In the genomic region with DNA sequence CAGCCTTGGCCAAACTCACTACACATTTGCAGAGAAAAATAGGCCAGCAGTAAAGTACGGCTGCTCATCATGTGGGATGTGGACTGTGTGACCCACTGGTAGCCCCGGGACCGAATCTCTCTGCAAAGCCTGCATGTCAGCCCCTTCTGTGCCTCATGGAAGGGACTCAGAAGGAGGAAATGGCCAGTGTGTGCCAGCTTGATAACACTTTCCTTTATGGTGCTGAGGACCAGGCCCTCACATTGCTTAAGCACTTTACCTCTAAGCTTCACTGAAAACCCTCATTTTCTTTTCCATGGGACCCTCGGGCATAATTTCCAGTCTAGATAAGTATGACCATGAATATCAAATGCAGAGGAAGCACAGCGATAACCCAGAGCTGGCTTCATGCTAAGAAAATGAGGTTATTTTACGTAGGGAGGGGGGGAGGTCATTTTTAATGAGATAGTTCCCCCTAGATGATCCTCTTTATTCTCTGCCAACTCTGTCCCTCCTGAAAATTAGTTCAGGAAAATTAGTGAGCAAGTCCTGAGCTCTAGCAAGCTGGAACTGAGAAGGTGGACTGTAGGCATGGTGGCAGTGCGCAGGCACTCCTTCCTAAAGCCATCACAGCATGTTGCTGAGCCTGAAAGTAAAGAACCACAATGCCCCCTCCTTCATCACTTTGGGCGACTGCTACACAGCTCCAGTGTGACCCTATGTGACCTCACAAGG, we compare ENCODE assay signal across 9 mouse cellular contexts.
DNase-seq lines count a peak whose midpoint lies in the region; ATAC-seq and TF ChIP-seq lines count a peak whose summit lies in the region.
"Had no signal": no experiment of that assay in that cellular context is flagged by ENCODE, and none has a peak within 500 bp of the region (broad histone marks: within the 10 kb centered on the region; RNA-seq: fewer than 3 reads in every experiment).

No protein-coding gene starts in this region.

- no peak for TF ChIP-seq POLR2A in brain, embryonic 14.5 days (IDR thresholded peaks at IDR 0.05; ENCODE audit: borderline replicate concordance, extremely low read depth, insufficient read depth, insufficient read length, poor library complexity, severe bottlenecking)

- H3K9ac ChIP-seq in heart, embryonic 16.5 days (ENCODE audit: low read length), result no peak overlapping the region; the same call in 1 of the 2 replicates
- no peak overlapping the region for H3K9ac ChIP-seq in hindbrain, embryonic 11.5 days (ENCODE audit: low read depth, low read length)
- no peak overlapping the region for H3K9ac ChIP-seq in midbrain, embryonic 12.5 days (replicated peaks)

- H3K4me2 ChIP-seq in heart, embryonic 16.5 days (ENCODE audit: low read depth, low read length), result no peak overlapping the region
- no peak overlapping the region for H3K4me2 ChIP-seq in hindbrain, embryonic 11.5 days (replicated peaks; ENCODE audit: low read depth, low read length)
- no peak overlapping the region for H3K4me2 ChIP-seq in midbrain, embryonic 12.5 days (replicated peaks)

- no peak for ATAC-seq in heart, embryonic 16.5 days (replicated peaks; ENCODE audit: extremely low read depth, insufficient read depth, low FRiP score)
- no peak for ATAC-seq in hindbrain, embryonic 11.5 days (ENCODE audit: low FRiP score)
- ATAC-seq in midbrain, embryonic 12.5 days (ENCODE audit: low FRiP score, low read depth), result no peak

- TF ChIP-seq CTCF in brain, embryonic 14.5 days (IDR thresholded peaks at IDR 0.05; ENCODE audit: borderline replicate concordance, extremely low read depth, insufficient read depth, insufficient read length), result no peak

- peaks cover 29% of the 10 kb centered on the region for H3K4me1 ChIP-seq in heart, embryonic 16.5 days (ENCODE audit: control insufficient read depth, insufficient read depth, low read length)
- H3K4me1 ChIP-seq in hindbrain, embryonic 11.5 days (replicated peaks; ENCODE audit: control insufficient read depth, insufficient read depth, low read length), result peaks cover 4% of the 10 kb centered on the region; the same call in 1 of the 2 replicates
- peaks cover 13% of the 10 kb centered on the region for H3K4me1 ChIP-seq in midbrain, embryonic 12.5 days

- intact Hi-C loops in heart, postnatal 10 days (cut with DNase I), result no loop called here

- H3K4me3 ChIP-seq in heart, embryonic 16.5 days (ENCODE audit: low read length), result no peak overlapping the region
- H3K4me3 ChIP-seq in hindbrain, embryonic 11.5 days (ENCODE audit: low read depth, low read length), result no peak overlapping the region
- no peak overlapping the region for H3K4me3 ChIP-seq in midbrain, embryonic 12.5 days

- 64% methylated on average over 8 of the region's 8 CpGs for WGBS in heart, embryonic 16.5 days
- 54% methylated on average over 8 of the region's 8 CpGs for WGBS in hindbrain, embryonic 11.5 days
- WGBS in midbrain, embryonic 12.5 days, result 62% methylated on average over 8 of the region's 8 CpGs

- H3K9me3 ChIP-seq in heart, embryonic 16.5 days (replicated peaks; ENCODE audit: control insufficient read depth, low read length), result no peaks in the 10 kb centered on the region
- no peaks in the 10 kb centered on the region for H3K9me3 ChIP-seq in hindbrain, embryonic 11.5 days (ENCODE audit: control insufficient read depth, low read length)
- no peaks in the 10 kb centered on the region for H3K9me3 ChIP-seq in midbrain, embryonic 12.5 days

- H3K36me3 ChIP-seq in heart, embryonic 16.5 days (ENCODE audit: control insufficient read depth, insufficient read depth), result no peaks in the 10 kb centered on the region
- no peaks in the 10 kb centered on the region for H3K36me3 ChIP-seq in hindbrain, embryonic 11.5 days (ENCODE audit: control insufficient read depth, insufficient read depth, low read length)
- H3K36me3 ChIP-seq in midbrain, embryonic 12.5 days, result no peaks in the 10 kb centered on the region

- 0 out of 2 replicates have a peak overlapping the region, but pooled peaks have one; percentile 21 for H3K27ac ChIP-seq in heart, embryonic 16.5 days (ENCODE audit: low read length)
- H3K27ac ChIP-seq in hindbrain, embryonic 11.5 days (ENCODE audit: low read depth, low read length), result 0 out of 2 replicates have a peak overlapping the region, but pooled peaks have one; percentile 8
- H3K27ac ChIP-seq in midbrain, embryonic 12.5 days (replicated peaks), result peak overlapping the region; percentile 31

- H3K27me3 ChIP-seq in heart, embryonic 16.5 days (ENCODE audit: control insufficient read depth, insufficient read depth, low read length), result no peaks in the 10 kb centered on the region
- H3K27me3 ChIP-seq in hindbrain, embryonic 11.5 days (ENCODE audit: control insufficient read depth, insufficient read depth, low read length), result no peaks in the 10 kb centered on the region
- H3K27me3 ChIP-seq in midbrain, embryonic 12.5 days, result no peaks in the 10 kb centered on the region

- DNase-seq in heart, postnatal 10 days, result no peak
- peak; percentile 57 for DNase-seq in brain, embryonic 14.5 days (ENCODE audit: low read depth)
- DNase-seq in hindbrain, embryonic 11.5 days (ENCODE audit: low spot score), result peak; percentile 6
- no peak for DNase-seq in adrenal gland, postnatal 14 days
- DNase-seq in layer of hippocampus, adult 11-12 months (ENCODE audit: low spot score), result no peak
- DNase-seq in embryo, embryonic 11 days, result no peak
- DNase-seq: gastrocnemius, postnatal 14 days had no signal

Comparison
In these comparisons a context has a peak if more than half of its experiments do, and no peak if none do; other contexts are left out.
1. DNase-seq: peak in brain, embryonic 14.5 days (single experiment) and hindbrain, embryonic 11.5 days (single experiment); none in heart, postnatal 10 days (0 of 2), adrenal gland, postnatal 14 days (single experiment), layer of hippocampus, adult 11-12 months (single experiment) and embryo, embryonic 11 days (single experiment).
2. Peak in every context shown above with its lines, with median percentiles within 50 percentile points of each other: H3K27ac ChIP-seq.